Mouse (Mus musculus): ENCODE data around the gene Ceacam1. TPM values are rescaled to one million over a fixed set of nuclear protein-coding genes. Genes with fewer than 3 reads are reported as not detected.
"Not testable (repeated sequence)": the region's sequence is repeated elsewhere in the genome, so short reads cannot be mapped to it uniquely, and the experiment has no call there.

Gene Ceacam1
- polyA plus RNA-seq, 1 experiment from 2014 or later, result 0.74 TPM

GRCm38 (mm10) chr7:25483133-25483735, 5.8 kb upstream of the Ceacam1 start:
- H3K27me3 ChIP-seq (ENCODE audit: control insufficient read depth, insufficient read depth, low read length), result no peaks in the 10 kb centered on the region
- H3K4me2 ChIP-seq (replicated peaks; ENCODE audit: low read depth, low read length), result no peak overlapping the region
- H3K4me3 ChIP-seq (ENCODE audit: low read depth, low read length), result no peak overlapping the region
- no peak for ATAC-seq (ENCODE audit: low FRiP score)
- 80% methylated on average over 8 of the region's 8 CpGs for WGBS
- H3K27ac ChIP-seq (ENCODE audit: low read depth, low read length), result no peak overlapping the region
- no peaks in the 10 kb centered on the region for H3K9me3 ChIP-seq (ENCODE audit: control insufficient read depth, low read length)
- H3K36me3 ChIP-seq (ENCODE audit: control insufficient read depth, insufficient read depth, low read length), result no peaks in the 10 kb centered on the region
- DNase-seq (ENCODE audit: low spot score), result no peak
- H3K4me1 ChIP-seq (replicated peaks; ENCODE audit: control insufficient read depth, insufficient read depth, low read length), result no peaks in the 10 kb centered on the region
- H3K9ac ChIP-seq (ENCODE audit: low read depth, low read length), result no peak overlapping the region

- H3K36me3 ChIP-seq (ENCODE audit: control insufficient read depth, insufficient read depth, low read length); H3K4me2 ChIP-seq (replicated peaks; ENCODE audit: low read depth, low read length); H3K9ac ChIP-seq (ENCODE audit: low read depth, low read length); DNase-seq (ENCODE audit: low spot score); ATAC-seq (ENCODE audit: low FRiP score); H3K27ac ChIP-seq (ENCODE audit: low read depth, low read length); H3K4me3 ChIP-seq (ENCODE audit: low read depth, low read length); H3K27me3 ChIP-seq (ENCODE audit: control insufficient read depth, insufficient read depth, low read length); H3K4me1 ChIP-seq (replicated peaks; ENCODE audit: control insufficient read depth, insufficient read depth, low read length); H3K9me3 ChIP-seq (ENCODE audit: control insufficient read depth, low read length): not testable (repeated sequence)
- 60% methylated on average over 8 of the region's 8 CpGs for WGBS
Observed at GRCm38 (mm10) chr7:25480791-25481190, 3.4 kb upstream of the Ceacam1 start.

- ATAC-seq (ENCODE audit: low FRiP score) (no peak), DNase-seq (ENCODE audit: low spot score) (peak; percentile 54)
- Histone ChIP-seq H3K4me3 (ENCODE audit: low read depth, low read length) (no peak overlapping the region), H3K9ac (ENCODE audit: low read depth, low read length) (no peak overlapping the region), H3K4me2 (replicated peaks; ENCODE audit: low read depth, low read length) (no peak overlapping the region), H3K27me3 (ENCODE audit: control insufficient read depth, insufficient read depth, low read length) (no peaks in the 10 kb centered on the region), H3K27ac (ENCODE audit: low read depth, low read length) (no peak overlapping the region), H3K36me3 (ENCODE audit: control insufficient read depth, insufficient read depth, low read length) (no peaks in the 10 kb centered on the region), H3K4me1 (replicated peaks; ENCODE audit: control insufficient read depth, insufficient read depth, low read length) (no peaks in the 10 kb centered on the region), H3K9me3 (ENCODE audit: control insufficient read depth, low read length) (no peaks in the 10 kb centered on the region)
- WGBS, result 0% methylated on average over 1 of the region's 1 CpGs
Observed at GRCm38 (mm10) chr7:25479440-25479839, 2.0 kb upstream of the Ceacam1 start.

GRCm38 (mm10) chr7:25477752-25478093, 320 bp upstream of the Ceacam1 start:
- not testable (repeated sequence) for H3K4me2 ChIP-seq (replicated peaks; ENCODE audit: low read depth, low read length); H3K4me3 ChIP-seq (ENCODE audit: low read depth, low read length); H3K4me1 ChIP-seq (replicated peaks; ENCODE audit: control insufficient read depth, insufficient read depth, low read length); H3K9ac ChIP-seq (ENCODE audit: low read depth, low read length); H3K27ac ChIP-seq (ENCODE audit: low read depth, low read length); DNase-seq (ENCODE audit: low spot score); H3K36me3 ChIP-seq (ENCODE audit: control insufficient read depth, insufficient read depth, low read length); H3K27me3 ChIP-seq (ENCODE audit: control insufficient read depth, insufficient read depth, low read length); ATAC-seq (ENCODE audit: low FRiP score); H3K9me3 ChIP-seq (ENCODE audit: control insufficient read depth, low read length)
- WGBS, result 54% methylated on average over 1 of the region's 2 CpGs

GRCm38 (mm10) chr7:25471821-25472220, 5.6 kb downstream of the Ceacam1 start:
- DNase-seq (ENCODE audit: low spot score); H3K4me3 ChIP-seq (ENCODE audit: low read depth, low read length); H3K4me1 ChIP-seq (replicated peaks; ENCODE audit: control insufficient read depth, insufficient read depth, low read length); H3K27ac ChIP-seq (ENCODE audit: low read depth, low read length); ATAC-seq (ENCODE audit: low FRiP score); H3K4me2 ChIP-seq (replicated peaks; ENCODE audit: low read depth, low read length); H3K27me3 ChIP-seq (ENCODE audit: control insufficient read depth, insufficient read depth, low read length); H3K9ac ChIP-seq (ENCODE audit: low read depth, low read length); H3K36me3 ChIP-seq (ENCODE audit: control insufficient read depth, insufficient read depth, low read length); H3K9me3 ChIP-seq (ENCODE audit: control insufficient read depth, low read length): not testable (repeated sequence)
- WGBS, result 70% methylated on average over 6 of the region's 6 CpGs

- H3K27me3 ChIP-seq (ENCODE audit: control insufficient read depth, insufficient read depth, low read length); H3K36me3 ChIP-seq (ENCODE audit: control insufficient read depth, insufficient read depth, low read length); DNase-seq (ENCODE audit: low spot score); H3K4me2 ChIP-seq (replicated peaks; ENCODE audit: low read depth, low read length); H3K27ac ChIP-seq (ENCODE audit: low read depth, low read length); ATAC-seq (ENCODE audit: low FRiP score); H3K4me1 ChIP-seq (replicated peaks; ENCODE audit: control insufficient read depth, insufficient read depth, low read length); H3K4me3 ChIP-seq (ENCODE audit: low read depth, low read length); H3K9me3 ChIP-seq (ENCODE audit: control insufficient read depth, low read length); H3K9ac ChIP-seq (ENCODE audit: low read depth, low read length): not testable (repeated sequence)
- WGBS, result 90% methylated on average over 3 of the region's 3 CpGs
Observed at GRCm38 (mm10) chr7:25465586-25465985, 11.8 kb downstream of the Ceacam1 start.

- H3K9ac ChIP-seq (ENCODE audit: low read depth, low read length), result no peak overlapping the region
- 71% methylated on average over 1 of the region's 1 CpGs for WGBS
- no peak overlapping the region for H3K4me3 ChIP-seq (ENCODE audit: low read depth, low read length)
- DNase-seq (ENCODE audit: low spot score) (no peak), ATAC-seq (ENCODE audit: low FRiP score) (no peak)
- no peak overlapping the region for H3K27ac ChIP-seq (ENCODE audit: low read depth, low read length)
- H3K27me3 ChIP-seq (ENCODE audit: control insufficient read depth, insufficient read depth, low read length), result no peaks in the 10 kb centered on the region
- no peaks in the 10 kb centered on the region for H3K36me3 ChIP-seq (ENCODE audit: control insufficient read depth, insufficient read depth, low read length)
- no peaks in the 10 kb centered on the region for H3K9me3 ChIP-seq (ENCODE audit: control insufficient read depth, low read length)
- H3K4me2 ChIP-seq (replicated peaks; ENCODE audit: low read depth, low read length), result no peak overlapping the region
- H3K4me1 ChIP-seq (replicated peaks; ENCODE audit: control insufficient read depth, insufficient read depth, low read length), result no peaks in the 10 kb centered on the region
Observed at GRCm38 (mm10) chr7:25465010-25465409, 12.4 kb downstream of the Ceacam1 start.

GRCm38 (mm10) chr7:25462033-25462337, 15.4 kb downstream of the Ceacam1 start:
- not testable (repeated sequence) for H3K4me3 ChIP-seq (ENCODE audit: low read depth, low read length); DNase-seq (ENCODE audit: low spot score); H3K36me3 ChIP-seq (ENCODE audit: control insufficient read depth, insufficient read depth, low read length); H3K4me2 ChIP-seq (replicated peaks; ENCODE audit: low read depth, low read length); H3K9me3 ChIP-seq (ENCODE audit: control insufficient read depth, low read length); H3K27ac ChIP-seq (ENCODE audit: low read depth, low read length); H3K9ac ChIP-seq (ENCODE audit: low read depth, low read length); ATAC-seq (ENCODE audit: low FRiP score); H3K4me1 ChIP-seq (replicated peaks; ENCODE audit: control insufficient read depth, insufficient read depth, low read length); H3K27me3 ChIP-seq (ENCODE audit: control insufficient read depth, insufficient read depth, low read length)
- WGBS, result no CpG with 5 or more reads among the region's 1 CpGs

GRCm38 (mm10) chr7:25461336-25462032, 15.9 kb downstream of the Ceacam1 start:
- not testable (repeated sequence) for DNase-seq (ENCODE audit: low spot score); H3K9ac ChIP-seq (ENCODE audit: low read depth, low read length); H3K9me3 ChIP-seq (ENCODE audit: control insufficient read depth, low read length); H3K4me2 ChIP-seq (replicated peaks; ENCODE audit: low read depth, low read length); ATAC-seq (ENCODE audit: low FRiP score); H3K4me3 ChIP-seq (ENCODE audit: low read depth, low read length); H3K27me3 ChIP-seq (ENCODE audit: control insufficient read depth, insufficient read depth, low read length); H3K36me3 ChIP-seq (ENCODE audit: control insufficient read depth, insufficient read depth, low read length); H3K4me1 ChIP-seq (replicated peaks; ENCODE audit: control insufficient read depth, insufficient read depth, low read length); H3K27ac ChIP-seq (ENCODE audit: low read depth, low read length)
- WGBS, result 76% methylated on average over 4 of the region's 5 CpGs

Data from hindbrain, embryonic 11.5 days (tissue).